Mouse (Mus musculus): Measurements from ENCODE around the gene Krt222. TPM values are rescaled to one million over a fixed set of nuclear protein-coding genes. Genes with fewer than 3 reads are reported as not detected.
"Not testable (repeated sequence)": the region's sequence is repeated elsewhere in the genome, so short reads cannot be mapped to it uniquely, and the experiment has no call there.

The Krt222 gene
- polyA plus RNA-seq (2017; shearing (Covaris generic)): 1 to 10 TPM; 2.1 to 2.7 (median 2.1) TPM

DNA sequence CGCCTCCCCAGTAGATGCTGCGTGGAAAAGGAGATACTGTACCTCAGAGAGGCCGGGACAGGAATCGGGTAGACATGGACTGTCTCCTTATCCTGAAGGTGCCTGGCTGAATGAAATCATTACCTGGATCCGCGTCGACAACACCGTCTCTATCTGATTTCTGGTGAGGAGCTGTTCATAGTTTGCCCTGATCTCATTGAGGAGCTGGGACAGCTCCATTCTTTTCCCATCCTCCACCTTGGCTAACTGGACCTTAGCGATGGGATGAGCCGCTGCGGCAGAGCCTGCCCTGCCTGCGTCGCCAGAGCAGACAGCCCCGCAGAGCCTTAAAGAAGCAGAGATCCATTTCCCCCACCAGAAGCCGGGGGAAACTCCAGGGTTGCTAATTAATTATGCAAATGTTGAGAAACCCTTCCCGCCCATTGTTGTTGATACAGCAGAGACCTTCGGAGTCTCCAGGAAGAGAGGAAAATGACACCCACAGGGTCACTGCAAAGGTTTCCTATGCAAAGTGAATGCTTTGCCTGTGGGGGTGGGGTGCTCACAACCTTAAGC lies at the start of gene Krt222:
Gene Krt222, minus strand, starts transcription at position 266 of the 555 bp plus-strand sequence.
- peak; percentile 35 for ATAC-seq

DNA sequence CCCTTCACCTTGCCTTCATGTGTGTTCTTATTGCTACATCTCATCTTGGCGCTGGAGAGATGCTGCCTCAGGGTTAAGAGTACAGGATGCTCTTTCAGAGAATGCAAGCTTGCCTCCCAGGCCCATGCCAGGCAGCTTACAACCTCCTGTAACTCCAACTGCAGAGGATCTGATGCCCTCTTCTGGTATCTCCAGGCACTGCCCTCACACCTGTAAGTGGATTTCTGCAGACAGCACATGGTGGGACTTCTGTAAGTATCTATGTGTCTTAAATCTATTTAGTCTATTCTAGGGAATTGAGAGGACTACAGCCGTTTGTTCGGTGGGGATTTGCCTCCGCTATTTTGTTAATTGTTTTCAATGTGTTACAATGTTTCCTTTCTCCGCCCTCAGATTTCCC lies 49.0 kb upstream of the Krt222 start:
- peak; percentile 60 for ATAC-seq

DNA sequence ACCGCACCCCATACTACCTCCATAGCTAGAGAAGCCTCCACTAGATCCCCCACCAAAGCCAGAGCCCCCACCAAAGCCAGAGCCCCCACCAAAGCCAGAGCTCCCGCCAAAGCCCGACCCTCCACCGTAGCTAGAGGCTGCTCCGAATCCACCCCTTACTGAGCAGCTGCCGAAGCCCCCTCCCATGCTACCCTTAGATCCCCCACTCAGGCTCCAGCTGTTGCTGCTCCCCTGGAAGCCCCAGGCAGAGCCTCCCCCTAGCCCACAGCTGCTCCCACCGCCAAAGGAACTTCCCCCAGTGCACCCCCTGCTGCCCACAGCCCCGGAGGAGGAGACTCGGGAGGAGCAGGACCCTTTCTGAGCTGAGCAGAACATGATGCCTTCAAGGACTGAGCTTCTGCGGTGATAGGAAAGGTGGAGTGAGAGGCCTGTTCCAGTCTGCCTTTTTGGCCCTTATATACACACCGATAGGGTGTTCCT lies 41.0 kb upstream of the Krt222 start, which contains the start of gene Krt24:
Gene Krt24, minus strand, starts transcription at position 430 of the 480 bp plus-strand sequence.
- ATAC-seq: no peak

DNA sequence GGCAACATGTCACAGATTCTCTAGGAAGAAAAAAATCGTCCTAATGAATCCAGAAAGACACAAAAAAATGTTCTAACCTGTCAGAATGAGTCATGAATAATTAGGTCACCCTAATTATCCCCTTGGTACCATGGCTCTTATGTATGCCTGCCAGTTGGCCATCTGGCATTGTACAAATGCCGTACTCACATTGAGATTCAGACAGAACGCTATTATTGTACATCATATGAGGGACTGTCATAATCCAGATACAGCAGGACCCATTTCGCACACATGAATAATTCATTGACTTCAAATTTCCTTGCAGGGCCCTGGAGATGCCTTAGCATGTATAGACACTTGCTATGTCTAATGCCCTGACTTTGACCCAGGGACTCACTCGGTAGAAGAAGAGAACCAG lies 40.1 kb upstream of the Krt222 start:
- no peak for ATAC-seq

DNA sequence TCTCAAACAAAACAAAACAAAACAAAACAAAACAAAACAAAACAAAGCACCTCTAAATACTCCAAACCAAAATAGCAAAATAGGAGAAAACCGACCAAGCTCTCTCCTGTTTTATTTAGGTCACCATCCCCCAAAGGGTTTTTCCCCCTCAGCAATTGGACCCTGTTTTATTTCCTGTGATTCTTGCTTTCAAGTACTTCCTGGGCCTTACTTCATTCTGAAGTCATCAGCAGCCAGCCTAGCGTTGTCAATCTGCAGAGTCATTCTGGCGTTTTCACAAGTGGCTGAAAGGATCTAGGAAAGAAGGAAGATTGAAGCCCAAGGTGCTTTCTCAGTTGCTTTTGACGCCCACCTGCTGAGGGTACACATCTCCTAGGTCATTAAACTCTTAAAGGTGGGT lies 39.4 kb upstream of the Krt222 start:
- peak; percentile 43 for ATAC-seq

DNA sequence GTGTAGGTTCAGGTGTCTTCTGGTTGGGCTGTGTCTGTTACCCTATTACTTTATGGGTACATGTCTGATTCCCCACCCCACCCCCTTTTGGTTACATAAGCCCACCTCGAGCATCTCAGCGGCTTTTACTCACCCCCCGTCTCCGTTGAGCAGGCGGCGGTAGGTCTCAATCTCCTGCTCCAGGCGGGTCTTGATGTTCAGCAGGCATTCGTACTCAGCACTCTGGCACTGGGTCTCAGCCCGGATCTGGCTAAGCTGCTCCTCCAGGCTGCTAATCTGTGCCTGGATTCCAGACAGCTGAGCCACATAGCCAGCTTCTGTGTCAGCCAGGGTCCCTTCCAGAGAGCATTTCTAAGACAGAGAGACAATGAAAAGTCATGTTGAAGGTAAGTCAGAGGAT lies 37.2 kb upstream of the Krt222 start:
- ATAC-seq: no peak

DNA sequence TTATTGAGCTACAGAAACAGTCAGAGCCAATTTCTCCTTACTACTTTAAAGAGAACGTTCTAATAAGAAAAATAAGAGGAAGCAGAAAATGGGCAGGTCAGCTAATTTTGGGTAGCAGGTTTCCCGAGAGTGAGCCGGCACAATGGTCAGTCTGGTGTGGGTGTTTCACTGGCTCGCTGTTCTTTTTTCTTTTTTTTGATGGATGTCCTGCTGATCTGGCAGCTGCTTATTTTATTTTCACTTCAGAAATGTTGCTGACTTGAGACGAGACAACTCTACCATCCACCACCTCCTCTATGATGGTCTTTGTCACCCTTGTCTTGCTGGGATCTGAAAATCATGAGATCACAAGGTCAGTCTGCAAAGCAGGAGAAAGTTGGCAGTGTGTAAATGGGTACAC lies 36.1 kb upstream of the Krt222 start:
- ATAC-seq: no peak

DNA sequence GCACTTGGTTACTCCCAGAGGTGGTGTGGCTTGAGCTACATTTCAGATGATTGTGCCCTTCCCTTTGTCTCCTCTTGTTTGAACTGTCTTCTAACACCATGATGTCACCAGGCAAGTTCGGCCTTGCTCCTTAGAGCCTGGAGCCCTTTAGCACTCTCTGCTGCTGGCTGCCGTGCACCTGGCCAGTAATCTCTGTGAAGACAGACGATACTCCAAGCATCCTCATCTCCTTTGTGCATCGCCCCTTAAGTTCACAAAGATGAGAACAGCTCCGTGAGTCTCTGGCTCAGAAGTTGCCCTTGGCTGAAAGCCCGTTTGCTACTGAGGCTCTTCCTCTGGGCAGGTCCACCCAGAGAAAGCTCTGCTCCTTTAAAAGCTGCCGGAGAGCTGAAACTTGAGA lies 32.9 kb upstream of the Krt222 start:
- ATAC-seq: no peak

DNA sequence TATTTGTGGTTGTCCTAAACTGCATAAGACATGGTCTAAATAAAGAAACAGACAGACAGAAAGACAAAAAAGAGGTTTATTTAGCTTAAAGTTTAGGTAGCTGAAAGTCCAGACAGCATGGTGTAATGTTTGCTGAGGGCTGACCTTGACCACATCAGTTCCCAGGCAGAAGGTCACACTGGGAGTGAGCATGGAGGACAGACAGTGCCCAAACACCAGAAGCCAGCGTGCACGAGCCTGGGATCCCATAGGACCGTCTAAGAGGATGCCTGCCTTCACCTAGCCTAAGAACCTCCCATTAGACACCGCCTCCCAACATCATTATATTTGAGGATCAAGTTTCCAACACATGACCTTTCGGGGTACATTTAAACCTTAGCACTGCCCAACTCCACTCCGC lies 31.7 kb upstream of the Krt222 start:
- no peak for ATAC-seq

DNA sequence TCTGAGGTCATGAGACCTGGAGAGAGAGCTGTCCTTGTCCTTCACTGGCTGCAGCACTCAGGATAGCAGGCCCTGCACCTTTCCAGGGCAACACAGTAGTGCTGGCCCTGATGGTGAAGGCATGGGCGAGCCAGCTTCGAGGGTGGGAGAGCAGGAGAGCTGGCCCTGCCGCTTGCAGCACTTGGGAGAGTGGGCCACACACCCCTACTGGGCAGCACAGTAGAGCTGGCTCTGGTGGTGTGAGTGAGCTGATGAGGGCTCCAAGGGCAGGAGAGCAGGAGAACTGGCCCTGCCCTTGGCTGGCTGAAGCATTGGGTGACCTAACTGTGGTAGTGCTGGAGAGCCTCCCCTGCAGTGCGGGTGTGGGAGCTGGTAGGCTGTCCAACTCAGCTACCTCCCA lies 28.8 kb upstream of the Krt222 start:
- no peak for ATAC-seq

DNA sequence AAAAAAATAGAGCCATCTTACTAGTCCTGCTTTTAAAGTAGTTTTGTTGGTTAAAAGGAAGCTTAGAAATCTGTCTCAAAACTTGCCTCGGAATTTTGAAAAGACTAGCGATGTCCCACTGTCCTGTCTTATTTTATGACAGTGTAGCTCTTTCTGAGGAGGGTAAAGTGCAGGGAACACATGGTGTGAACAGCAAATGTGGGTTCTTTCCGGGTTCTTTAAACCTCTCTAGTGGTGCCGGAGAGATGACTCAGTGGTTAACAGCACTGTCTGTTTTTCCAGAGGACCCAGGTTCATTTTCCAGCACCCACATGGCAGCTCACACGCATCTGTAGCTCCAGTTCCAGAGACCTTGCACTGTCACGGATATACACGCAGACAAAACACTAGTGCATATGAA lies 25.3 kb upstream of the Krt222 start:
- ATAC-seq: no peak

DNA sequence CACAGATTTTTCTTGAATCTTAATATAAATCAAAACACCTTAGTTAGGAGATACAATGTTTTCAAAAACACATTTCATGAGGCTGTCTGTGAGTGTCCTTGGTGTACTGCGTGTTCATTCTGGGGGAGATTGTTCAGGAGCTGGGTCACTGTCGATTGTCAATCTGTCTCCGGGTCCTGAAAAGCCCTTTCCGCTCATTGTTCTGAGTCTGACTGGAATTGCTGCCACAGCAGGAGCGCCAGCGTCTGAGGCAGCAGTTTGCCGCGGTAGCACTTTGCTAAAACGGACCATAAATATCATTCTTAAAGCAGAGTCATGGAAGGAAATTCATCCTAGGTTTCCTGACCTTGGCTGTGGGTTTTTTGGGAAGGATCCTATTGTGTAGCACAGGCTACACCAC lies 21.9 kb upstream of the Krt222 start:
- no peak for ATAC-seq

DNA sequence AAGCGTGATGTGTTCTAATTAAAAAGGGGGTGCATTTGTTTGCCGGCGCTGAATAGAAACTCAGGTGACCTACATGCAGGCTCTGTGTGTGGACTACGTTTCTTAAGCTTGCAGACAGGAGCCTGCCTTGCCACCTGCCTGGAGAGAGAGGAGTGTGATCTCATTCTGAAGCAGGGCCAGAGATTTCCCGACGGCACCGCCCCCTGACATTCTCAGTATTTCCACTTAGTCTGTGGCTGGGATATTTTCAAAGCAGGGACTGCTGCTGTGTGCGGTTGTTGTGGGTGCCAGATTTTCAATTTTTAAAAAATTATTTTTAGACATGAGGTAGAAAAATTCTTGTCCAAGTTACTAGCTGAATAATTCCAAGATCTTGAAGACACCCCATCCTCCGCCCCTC lies 21.3 kb upstream of the Krt222 start:
- no peak for ATAC-seq

DNA sequence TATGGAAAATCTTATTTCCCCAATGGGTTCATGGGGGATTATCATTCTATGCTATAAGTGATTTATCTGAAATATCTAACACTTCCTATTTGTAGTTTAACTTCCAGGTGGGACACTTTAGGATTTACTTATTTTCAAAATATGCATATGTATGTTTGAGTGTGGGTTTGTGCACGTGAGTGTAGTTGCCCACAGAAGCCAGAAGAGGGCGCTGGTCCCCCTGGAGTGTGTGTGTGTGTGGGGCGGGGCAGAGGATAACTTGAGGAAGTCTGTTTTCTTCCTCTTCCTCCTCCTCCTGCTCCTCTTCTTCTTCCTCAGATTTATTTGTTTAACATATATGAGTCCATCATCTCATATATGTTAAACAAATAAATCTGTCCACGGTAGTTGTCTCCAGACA lies 12.3 kb upstream of the Krt222 start:
- no peak for ATAC-seq

DNA sequence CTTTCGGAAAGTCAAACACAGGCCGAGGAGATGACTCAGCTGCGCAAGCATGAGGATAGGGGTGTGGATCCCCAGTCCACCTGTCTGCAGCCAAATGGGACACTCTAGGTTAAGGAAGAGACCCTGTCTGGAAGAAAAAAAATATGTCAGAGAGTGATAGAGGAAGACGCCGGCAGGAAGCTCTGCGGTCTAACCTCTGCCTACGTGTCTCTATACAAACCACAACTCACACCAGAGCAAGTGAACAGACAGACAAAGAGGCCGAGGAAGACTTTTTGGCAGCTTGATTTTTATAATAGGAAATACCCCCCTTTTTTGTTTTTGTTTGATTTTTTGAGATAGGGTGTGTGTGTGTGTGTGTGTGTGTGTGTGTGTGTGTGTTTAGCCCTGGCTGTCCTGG lies 11.4 kb upstream of the Krt222 start:
- ATAC-seq: peak; percentile 90

DNA sequence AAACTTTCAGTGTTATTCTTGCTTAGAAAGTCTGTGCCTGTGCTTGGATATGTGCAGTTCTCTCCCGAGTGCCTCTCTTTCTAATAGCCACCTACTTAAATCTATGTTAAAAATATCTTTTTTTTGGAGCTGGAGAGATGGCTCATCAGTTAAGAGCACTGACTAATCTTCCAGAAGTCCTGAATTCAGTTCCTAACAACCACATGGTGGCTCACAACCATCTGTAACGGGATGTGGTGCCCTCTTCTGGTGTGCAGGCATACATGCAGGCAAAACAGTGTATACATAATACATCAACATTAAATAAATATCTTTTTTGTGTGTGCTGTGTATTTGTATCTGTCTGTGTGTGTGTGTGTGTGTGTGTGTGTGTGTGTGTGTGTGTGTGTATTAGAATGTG lies 10.0 kb upstream of the Krt222 start:
- no peak for ATAC-seq

DNA sequence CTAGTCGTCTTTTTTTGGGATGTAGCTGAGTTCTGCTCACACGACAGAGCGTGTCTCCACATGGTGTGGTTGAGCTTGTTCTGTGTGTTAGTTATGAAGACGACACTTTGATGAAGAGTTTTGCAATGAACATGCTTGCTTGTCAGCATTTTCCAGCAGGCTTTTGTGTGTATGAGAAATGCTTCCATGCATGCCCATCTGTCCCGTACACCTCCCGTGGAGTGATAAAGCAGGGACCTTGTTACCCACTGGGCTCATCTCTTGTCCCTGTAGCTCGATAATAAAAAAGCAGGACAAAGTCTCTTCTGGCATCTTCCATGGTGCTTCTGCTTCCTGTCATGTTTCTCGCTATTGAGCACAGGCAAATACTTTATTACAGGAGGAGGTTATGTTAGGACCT lies 8.8 kb upstream of the Krt222 start:
- ATAC-seq: no peak

DNA sequence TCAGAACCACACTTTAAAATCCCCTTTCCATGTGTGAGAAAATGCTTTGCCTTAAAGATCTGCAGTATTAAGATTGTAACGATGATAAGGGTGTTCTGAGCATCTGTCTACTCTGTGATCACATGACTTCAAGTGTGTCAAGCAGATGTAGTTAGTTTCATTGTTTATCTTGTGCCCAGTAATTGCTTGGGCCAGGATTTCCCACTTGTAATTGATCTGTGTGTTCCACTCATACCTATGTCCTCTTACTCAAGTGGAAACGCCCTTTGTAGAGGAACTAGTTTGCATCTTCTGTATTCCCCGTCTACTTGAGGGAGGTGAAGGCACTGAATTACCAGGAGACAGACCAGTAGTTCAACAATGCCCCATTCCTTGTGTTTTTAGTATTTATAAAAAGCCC lies 6.8 kb upstream of the Krt222 start:
- peak; percentile 36 for ATAC-seq

DNA sequence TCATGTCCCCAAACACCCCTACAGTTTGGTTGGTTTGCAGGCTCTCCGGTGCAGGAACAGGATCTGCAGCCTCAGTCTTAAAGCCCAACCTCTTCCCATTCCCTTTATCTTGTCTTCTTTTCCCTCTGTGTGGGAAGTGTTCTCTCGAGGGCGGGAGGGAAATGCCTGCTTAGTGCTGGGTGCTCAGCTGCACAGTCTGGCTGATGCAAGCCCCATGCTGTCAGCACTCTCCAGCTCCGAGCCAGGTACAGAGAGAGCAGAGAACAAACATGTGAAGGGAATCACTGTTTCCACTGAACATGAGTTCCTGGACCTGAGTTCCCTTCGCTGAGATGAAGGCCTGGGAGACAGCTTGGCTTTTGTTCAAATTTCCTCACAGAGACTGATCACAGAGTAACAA lies 6.4 kb upstream of the Krt222 start:
- peak; percentile 14 for ATAC-seq

DNA sequence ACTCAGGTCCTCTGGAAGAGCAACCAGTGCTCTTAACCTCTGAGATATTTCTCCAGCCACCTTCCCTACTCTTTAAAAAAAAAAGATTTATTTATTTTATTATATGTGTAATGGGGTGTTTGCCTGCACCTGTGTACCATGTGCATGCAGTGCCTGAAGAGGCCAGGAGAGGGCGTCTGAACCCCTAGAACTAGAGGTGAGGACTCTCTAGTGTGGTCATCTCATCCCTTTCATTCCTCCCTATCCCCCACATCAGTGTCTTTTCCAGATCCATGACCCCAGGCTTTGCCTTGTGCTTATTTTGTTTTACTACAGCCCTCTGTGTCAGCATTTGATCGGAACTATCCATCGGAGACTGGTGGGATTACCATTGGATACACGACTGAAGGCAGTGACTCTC lies 5.2 kb upstream of the Krt222 start:
- ATAC-seq: no peak

DNA sequence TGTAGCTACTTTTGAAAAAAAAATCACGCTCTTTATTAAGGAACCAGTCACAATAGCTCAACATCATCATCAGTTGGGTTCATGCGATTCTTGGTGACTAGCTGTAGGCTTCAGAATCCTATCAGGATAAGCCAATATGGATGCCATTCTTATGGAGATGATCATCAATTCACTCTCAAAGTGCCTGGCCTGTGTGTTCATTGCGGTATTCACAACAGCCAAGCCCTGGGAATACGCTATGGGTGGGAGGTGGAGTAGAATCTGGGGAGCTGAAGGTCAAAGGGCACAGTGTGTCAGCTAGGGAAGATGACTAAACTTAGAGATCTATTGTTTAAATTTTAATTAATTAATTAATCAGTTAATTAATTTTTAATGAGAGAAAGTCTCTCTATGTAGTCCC lies 4.0 kb upstream of the Krt222 start:
- ATAC-seq: no peak

DNA sequence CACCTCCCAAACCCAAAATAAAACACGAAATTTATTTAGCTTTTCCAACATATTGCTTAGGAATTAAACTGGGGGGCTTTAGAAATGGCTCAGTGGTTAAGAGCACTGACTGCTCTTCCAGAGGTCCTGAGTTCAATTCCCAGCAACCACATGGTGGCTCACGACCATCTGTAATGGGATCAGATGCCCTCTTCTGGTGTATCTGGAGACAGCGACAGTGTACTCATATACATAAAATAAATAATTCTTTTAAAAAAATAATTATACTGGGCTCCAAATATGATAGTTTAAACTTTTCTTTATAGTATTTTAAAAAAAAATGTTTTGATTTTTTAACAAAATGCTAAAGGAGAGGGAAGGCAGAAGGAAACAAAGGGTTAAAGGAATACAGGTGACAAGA lies 634 bp upstream of the Krt222 start:
- not testable (repeated sequence) for ATAC-seq

DNA sequence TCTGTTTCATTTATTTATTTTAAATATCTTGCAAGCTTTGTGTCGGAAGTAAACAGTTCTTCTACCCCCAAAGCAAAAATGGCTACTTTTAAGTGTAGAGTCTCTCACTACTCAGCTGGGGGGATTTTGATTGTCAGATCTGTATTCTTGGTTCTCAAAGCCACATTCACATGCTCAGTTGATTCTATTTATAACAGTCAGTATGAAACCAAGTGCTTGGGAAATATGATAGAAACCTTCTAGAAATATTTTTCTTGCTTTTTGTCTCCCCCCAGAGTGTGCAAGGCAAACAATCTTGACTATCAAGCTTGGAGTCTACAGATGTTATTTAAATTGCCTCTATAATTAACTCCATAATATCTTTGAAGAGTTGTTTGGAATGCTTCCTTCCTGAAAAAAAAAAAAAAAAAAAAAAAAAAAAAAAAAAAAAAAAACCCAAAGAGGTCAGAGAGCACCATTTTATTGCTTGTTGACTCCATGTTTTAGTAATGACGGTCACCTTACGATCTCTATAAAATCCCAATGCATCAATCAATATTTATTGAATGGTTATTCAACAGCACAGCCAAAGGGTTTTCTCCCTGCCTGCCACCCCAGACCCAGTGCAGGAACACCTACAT lies 575 bp downstream of the Krt222 start:
- ATAC-seq: no peak

DNA sequence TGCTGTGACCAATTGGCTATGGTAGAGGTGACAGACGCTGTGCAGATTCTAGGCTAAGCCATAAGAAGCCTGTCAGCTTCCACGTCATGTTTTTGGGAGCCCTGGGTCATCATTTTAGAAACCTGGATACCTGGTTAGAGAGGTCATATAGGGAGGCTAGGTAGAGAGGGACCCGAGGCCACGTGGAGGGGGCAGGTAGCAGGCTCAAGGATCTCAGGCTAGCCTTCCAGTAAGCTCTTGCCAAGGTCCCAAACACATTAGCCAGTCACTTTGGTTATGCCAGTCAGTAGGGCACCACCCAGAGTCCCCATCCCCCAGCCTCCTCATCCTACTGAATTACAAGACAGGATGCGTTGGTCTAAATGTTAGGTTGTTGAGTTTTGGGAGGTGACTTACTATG lies 1.8 kb downstream of the Krt222 start:
- ATAC-seq: no peak

DNA sequence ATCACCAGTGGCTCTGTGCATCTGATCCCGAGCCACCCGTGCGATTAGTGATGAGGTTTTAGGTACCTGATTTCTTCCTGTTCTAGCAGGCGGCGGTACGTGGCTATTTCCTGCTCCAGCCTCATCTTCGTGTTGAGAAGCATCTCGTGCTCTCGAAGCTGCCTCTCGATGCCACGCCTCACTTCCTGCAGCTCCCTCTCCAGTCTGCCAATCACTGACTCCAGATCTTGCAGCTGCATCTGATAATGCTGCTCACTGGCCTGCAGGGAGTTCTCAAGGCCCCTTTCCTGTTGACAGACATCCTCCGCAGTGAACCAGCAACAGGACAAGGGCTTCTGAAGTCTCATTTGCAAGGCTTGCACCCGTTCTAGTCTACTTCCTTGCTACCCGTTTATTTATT lies 5.4 kb downstream of the Krt222 start:
- ATAC-seq: peak; percentile 99
